Mouse (Mus musculus) liver (tissue): ENCODE measurements around the gene Taf4.

Source experiments
- DNase-seq: peaks from one replicate; pipeline ENCODE4 v3.0.0-alpha.2; 2020; ENCODE audit warnings: mixed read lengths

The Taf4 gene

DNA sequence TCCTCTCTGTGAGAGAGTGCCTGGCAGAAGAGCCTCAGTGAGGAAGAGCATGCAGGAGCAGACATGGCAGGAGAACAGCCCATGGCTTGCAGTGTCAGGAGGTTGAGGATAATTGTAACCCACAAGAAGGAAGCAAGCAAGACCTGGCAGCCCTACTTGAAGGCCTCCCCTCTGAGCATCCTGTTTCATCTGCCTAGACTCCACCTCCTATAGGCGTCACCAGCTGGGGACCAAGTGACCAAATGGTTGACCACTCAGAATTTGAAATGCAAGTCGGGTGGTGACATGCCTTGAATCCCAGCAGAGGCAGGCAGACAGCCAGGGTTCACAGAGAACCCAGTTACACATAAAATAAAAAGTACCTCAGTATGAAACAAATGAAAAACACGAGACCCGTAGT, 4.2 kb upstream of the Taf4 start:
- no peak for DNase-seq

DNA sequence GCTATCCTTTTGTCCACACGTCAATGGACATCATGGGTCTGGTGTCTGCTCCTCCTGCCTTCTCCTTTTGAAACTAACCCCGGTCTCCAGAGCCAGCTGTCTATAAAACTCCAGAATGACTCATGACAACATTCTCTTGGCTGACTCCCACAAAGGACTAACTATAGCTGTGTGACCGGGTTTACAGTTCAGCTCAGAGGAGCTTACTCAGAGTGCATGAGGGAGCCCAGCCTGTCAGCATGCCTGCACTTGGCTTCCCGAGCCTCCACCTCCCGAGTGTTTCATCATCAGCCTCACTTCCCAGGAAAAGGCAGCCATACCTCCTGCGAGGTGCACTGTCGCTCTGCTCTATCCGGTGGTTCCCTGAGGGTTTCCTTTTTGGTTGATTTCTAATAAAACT, 3.4 kb upstream of the Taf4 start:
- DNase-seq = no peak

DNA sequence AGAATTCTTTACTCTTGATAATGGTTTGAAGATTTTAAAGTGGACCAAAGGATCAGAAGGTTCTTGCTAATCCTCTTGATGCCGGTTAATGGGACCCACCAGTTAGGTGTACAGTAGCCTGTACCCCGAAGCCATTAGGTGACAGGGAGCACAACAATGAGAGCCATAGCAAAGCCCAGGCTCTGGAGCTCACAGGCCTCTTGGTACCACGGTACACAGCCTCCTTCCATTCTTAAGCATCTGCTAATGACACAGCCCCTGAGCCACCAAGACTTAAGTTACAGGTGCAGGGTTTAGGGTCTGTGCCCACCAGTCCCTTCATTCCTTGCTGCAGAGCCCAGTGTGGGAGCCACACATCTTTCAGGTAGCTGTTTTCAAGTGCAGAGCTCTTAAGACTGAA, 1.8 kb upstream of the Taf4 start:
- DNase-seq = no peak

DNA sequence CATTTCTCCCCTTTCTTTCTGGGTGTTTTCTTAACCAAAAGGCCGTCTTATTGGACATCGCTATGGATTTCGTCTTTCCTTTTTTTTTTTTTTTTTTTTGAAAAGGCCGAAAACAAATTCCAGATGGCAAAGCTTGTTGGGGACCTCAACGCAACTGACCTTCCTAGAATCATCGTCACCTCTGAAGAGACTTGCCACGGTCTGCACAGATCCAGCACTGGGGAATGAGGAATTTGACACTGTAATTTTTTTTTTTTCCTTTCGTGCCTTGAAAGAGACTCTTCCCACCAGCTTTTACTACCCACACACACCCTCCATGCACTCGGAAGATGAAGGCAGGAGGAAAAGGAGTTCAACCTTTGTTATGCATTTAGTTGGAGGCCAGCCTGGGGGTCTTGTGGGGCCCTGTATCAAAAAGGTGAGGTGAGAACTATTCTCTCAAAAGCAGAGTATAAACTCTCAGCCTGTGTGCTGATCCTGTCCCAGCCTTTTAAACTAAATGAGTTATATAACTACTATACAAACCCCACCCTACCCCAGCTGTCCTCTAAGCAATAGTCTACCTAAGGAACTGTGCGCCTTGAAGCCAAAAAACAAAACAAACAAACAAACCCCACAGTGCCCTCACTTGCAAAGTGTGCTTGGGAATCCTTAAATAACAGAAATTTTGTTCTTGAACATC, 1.0 kb upstream of the Taf4 start:
- no peak for DNase-seq

DNA sequence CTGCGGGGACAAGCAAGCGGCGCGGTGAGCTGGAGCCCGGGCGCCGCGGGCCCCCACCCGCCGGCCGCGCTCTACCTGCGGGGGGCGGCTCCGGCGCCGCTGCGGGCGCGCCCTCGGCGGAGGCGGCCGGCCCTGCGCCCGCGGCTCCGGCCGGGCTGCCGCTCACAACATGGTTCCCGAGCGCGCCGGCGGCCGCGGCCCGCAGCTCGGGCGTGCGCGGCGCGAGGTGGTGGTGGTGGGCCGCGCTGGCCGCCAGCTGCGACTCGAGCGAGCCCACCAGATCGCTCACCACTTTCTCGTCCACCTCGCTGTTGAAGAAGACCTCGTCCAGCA, 185 bp downstream of the Taf4 start:
- DNase-seq = no peak

DNA sequence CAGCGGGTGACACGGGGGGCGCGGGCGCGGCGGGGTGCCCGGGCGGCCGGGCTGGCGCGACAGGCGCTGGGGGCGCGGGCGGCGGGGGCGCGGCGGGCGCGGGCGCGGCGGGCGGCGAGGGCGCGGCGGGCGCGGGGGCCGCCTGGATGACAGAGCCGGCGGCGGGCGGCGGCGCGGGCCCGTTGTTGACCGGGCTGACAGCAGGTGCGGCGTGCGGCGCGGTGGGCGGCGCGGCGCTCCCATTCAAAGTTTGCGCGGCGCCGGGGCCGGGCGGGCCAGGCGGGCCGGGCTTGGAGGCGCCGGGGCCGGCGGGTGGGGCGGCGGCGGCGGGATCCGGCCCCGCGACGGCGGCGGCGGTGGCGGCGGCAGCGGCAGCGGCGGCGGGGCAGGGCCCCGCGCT, 595 bp downstream of the Taf4 start:
- peak; percentile 59 for DNase-seq

DNA sequence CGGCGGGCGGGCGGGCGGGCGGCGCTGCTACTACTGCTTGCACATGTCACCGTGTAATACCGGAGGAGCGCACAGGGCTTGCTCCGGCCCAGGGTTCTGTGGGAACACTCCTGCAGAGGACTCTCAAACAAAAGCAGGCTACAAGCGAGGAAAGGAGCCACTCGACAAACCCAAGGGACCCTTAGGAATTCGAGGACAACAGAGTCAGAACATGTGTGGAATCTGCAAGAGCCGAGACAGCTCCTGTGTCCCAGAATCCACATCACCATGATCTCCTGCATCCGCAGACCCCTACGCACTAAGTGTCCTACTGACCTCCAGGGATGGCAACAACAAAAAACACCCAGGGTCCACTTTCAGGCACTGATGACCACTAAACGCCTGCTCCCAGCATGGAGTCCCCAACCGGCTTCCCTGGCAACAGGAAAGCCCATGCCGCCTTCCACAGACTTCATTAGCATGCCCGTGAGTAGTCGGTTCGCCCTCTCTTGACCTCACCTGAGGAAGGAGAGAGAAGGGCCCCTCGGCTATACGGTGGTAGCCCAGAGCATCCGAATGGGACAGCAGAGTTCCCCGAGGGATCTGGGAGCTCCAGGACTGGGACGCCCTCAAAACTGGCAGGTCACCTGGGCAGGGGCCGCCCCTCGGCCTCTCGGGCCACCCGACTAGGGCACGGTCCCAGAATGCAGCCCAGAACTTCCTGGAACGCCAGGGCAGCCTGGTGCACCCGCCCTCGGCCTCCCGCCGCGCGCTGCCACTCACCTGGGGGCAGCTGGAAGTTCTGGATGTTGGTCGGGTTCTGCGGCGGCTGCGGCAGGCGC, 1.6 kb downstream of the Taf4 start:
- peak; percentile 52 for DNase-seq

DNA sequence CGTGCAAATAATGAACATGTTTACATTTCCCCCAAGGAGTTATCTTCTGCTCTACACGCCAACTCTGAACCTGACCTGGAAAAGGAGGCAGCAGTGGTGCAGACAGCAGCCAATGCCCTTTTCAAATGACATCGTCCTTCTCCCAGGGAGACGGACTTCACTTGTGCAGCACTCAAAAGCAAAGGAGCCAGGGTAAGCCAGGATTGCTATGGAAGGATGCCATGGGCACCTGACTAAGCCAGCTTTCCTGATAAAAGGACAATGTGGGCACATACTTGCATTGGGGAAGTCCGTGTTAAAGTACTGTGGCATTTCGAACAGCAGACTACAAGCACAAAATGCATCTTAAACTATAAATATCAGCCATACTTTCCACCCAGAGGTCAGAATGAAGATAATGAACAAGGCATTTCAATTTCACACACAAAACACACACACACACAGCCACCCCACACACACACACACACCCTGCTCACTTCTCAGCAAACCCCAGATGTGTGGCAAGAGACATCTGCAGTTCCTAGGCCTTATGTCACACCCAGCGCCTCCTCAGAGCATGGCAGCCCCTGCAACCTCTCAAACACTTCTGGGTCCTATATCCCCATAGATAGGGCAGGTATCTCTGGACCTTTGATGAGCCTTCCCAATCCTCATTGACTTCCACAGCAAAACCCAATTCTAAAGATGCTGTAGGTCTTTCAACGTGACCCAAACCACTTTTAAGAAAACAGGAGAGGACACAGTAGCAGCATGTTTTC, 2.4 kb downstream of the Taf4 start:
- peak; percentile 12 for DNase-seq

DNA sequence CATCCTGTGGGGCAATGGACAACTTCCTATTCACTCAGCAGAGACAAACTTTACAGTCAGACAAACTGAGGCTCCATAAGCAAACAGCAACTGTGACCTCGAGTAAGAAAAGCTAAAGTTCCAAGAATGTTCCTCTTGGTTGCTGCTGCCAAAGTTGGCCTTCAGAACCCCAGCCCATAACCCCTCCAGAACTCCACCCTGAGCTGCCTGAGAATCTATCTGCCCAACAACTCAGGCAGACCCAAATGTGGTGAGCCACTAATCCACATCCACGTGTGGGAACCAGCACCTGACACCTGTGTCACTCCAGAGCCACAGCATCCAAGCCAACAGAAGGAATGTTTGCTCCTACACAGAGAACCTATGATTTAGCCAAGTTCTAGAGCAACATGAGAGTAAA, 4.0 kb downstream of the Taf4 start:
- DNase-seq = peak; percentile 0

DNA sequence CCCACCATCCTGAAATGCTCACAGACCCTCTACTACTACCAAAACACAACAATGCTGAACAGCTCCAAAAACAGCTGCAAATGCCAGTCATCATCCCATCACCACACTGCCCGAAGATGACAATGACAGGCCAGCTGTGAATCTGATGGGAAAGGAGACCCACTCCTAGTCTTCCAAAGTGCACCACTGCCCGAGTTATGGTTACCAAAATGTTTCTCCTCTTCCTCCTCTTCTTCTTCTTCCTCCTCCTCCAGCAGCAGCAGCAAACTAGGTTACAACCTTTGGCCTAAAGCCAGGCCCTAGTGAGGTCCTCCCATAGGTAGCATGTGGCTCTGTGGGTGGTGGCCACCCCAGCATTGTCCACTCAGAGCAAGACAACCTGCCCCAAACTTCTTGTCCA, 4.6 kb downstream of the Taf4 start:
- peak; percentile 0 for DNase-seq

DNA sequence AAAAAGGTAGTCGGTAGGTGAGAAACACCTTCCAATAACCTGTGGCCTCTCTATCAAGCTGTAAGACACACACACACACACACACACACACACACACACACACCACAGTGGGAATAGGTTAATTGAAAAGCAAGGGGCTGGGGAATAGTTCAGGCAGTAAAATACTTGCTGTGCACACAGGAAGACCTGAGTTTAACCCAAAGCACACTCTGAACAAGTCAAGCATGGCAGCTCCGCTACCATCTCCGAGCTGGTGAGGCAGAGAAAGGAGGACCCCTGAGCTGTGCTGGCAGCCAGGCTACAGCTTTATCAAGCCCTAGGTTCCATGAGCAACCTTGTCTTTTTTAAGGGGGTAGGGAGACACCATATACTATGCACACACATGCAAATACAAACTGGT, 7.3 kb downstream of the Taf4 start:
- no peak for DNase-seq

DNA sequence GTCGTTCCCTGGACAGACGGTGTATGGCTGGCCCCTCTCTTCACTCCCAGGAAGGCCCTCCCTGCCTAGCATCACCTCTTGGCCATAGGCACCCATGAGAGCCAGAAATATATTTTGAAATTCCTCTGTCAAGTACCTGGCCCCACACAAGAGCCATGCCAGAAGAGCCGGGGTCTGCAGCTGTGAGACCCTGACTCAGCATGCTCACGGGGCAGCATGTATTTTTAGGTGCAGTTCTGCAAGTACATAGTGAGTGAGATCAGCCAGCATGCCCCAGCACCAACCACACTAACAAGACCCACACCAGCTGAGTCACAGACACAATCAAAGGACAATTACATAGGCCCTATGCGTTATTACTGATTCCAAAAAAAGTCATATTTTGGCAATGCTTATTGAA, 8.8 kb downstream of the Taf4 start:
- no peak for DNase-seq

DNA sequence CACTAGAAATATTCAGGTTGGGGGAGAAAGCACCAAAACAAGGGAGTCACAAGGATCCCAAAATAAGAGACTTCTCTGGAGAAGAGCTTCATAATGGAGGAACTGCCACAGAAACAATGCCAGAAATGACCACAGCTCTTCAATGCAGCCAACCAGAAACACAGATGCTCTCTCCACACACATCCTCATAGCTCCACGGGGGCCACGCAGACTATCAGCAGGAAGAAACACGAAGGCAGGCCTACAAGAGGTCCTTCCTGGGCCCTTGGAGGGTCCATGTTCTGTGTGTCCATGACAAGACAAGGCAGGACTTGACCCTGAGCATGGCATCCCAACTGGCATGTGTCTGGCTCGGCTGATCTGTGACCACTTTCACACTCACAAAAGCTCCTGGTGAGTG, 15.0 kb downstream of the Taf4 start:
- no peak for DNase-seq

DNA sequence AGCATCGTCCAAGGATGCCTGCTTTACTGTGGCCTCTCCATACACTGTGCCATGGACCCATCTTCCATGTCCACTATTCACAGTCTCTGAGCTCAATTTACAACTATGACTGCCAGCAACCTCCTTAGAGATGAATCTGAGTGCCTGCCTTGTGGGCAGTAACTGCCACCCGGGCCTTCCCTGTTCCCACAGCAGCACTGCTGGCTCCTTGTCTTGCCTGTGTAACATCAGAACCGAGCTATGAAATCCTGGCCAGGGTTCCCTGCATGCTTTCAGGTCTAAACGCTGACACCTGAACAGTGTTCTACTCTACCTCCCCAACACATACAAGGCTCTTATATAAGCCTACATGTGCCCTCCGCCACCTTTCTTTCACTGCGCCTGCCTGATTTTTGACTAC, 16.1 kb downstream of the Taf4 start:
- no peak for DNase-seq

DNA sequence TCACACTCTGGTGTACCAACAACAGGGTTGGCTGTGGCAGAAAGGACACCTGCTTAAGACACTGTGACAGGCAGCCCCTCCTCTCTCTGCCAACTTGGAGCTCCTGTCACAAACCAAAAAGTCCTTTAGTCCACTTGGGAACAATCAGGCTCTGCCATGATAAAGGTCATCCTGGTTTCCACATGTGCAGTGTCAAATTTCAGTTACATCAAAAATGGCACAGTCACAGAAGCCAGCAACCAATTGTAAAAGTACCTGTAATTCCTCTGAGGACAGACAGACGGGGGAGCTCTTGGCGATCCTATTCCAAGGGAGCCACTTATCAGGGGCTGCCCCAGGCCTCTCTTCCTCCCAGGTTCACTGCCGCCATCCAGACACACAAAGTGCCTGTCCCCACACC, 17.1 kb downstream of the Taf4 start:
- DNase-seq = no peak

DNA sequence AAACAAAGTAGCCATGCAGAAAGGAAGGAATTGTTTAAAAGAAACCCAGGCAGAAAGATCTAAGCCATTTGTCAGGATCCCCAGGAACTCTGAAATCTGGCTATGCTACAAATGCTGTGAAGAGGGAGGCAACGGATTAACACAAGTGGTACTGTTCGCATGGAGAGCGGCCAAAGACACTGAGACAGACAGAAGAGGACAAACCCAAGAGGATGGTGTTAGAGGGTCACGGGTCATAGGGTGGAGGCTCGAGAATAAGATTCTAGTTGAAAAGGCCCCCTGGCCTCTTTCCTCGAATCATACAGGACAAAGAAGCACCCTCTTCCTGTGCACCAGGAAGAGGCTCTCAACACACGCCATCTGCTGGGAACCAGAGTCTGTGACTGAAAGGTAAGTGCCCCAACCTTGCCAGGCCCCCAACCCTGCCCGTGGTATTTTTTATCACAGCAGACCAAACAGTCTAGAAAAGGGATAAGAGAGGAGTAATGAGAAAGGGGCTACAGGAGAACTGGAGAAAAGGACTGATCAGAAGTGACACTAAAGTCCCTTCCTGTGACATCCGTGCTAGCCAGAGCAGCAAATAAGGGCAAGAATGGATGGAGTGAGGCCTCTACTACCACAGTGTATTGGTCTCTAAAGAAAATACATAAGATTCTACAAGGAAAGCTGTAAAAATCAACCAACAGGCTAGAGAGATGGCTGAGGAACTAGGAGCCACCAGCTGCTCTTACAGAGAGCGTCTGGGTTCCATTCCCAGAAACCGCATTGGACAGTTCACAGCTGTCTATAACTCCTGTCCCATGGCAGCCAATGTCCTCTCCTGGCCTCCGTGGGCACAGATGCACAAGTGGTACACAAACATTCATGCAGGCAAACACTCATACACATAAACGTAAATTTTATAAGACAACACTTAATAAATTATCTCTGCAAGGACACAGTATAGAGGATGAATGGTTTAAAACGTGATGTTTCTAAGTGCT, 24.6 kb downstream of the Taf4 start:
- no peak for DNase-seq

DNA sequence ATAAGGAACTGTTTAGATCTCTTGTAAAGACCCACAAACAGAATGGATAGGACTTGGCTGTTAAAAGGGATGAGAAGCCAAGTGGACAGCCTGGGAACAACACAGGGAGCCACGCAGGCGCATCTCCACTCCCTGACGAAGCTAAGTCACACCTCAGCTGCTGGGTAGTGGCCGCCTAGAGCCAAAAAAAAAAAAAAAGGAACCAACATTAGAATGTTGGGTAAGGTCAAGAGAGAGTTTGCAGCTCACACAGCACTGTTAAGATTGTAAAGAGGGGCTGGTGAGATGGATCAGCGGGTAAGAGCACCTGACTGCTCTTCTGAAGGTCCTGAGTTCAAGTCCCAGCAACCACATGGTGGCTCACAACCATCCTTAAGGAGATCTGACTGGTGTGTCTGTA, 27.6 kb downstream of the Taf4 start:
- no peak for DNase-seq

DNA sequence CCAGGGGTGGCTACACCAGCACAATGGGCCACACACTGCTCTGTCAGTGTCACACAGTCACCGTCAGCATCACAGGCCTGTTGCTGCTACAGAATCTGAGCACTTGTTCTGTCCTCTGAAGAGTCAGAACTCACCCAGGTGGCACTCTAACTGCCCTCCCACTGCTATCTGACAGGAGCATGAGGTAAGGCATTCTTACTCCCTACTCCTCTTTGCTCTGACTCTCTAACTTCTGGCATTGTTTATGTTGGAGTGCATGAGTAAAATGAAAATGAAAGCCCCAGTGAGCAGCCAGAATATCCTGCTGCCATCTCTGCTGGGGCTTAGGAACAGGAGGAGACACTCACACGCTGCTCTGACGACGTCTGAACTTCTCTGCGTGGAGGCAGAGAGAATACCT, 28.8 kb downstream of the Taf4 start:
- no peak for DNase-seq

DNA sequence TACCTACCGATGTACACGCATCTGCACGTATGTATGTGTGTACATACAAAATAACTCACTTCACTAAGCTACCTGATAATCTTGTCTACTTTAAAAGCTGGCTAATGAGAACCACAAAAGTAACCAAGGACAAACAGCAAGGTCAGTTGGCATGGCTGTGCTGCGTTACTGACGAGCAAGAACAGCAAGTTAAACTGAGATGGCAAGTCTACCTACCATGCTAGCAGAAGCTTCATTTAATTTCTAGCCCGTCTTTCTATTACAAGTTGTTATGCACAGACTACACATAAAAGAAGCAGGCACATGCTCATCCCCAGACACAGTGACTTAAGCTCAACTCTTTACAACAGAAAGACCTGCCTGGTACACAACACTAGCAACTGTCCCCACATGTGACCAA, 29.9 kb downstream of the Taf4 start:
- no peak for DNase-seq

DNA sequence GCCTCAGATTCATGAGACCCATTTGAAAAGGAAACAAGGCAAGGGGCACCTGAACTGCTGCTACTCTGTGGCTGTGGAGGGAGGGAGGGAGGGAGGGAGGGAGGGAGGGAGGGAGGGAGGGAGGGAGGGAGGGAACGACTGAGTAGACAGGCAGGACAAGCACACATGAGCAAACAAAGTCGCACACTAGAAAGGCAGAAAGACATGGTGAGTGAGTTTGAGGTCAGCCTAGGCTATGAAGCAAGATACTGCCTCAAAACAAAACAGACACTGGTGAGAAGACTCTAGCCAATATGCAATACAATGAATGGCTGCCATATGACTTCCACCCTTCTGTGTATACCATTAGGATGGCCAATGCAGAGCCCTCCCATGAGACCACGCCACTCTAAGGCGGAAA, 31.4 kb downstream of the Taf4 start:
- no peak for DNase-seq

DNA sequence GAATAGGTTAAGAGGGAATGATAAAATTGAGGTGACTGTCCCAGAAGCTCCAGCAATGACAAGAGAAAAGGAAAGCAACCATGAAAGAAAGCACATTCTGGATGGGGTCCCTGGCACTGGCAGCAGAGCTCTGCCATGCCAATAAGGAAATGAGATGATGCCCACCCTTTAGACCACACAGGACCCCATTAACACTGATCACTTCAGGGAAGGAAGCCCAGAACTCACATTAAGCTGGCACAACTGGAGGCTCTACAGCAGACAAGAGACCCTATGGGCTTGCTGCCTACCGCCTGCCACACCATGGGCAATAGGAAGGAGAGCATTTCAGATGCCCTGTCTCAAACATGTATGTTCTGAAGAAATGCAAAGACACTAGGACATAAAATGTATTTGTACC, 34.8 kb downstream of the Taf4 start:
- DNase-seq = no peak

DNA sequence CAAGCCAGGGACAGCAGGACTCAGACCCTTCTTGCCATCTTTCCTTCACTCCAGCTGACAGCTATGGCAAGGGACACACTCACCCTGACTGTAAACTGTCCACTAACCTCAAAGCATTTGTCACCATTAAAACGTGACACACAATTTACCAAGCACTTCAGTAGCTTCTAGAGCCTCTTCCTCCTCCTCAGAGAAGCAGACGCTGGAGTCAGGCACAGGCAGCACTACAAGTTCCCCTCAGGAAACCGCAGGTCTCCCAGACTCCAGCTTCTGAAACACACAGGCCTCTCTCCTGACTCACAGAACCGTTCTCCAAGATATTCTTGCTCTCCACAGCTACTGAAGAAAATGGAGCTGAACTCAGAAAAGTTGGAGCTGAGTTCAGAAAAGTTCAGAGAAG, 39.4 kb downstream of the Taf4 start:
- no peak for DNase-seq

DNA sequence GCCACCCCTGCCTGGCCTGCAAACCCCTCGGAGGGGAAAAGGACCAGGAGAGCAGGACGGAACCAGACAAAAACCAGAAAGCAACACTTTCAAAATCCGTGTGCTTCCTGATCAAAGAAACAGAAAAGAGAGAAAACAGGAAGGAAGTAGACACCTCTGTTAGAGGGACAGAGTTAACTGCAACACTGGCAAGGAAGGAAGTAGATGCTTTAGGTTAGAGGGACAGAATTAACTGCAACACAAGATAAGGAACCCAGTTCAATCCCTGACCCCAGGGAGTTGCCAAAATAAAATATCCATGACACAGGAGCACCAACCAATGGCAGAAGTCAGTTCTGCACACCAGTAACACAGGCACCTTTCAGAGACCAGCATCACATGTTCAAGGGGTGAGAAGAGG, 42.3 kb downstream of the Taf4 start:
- DNase-seq = no peak
